Mouse (Mus musculus) C2C12 (cell line): Measurements from ENCODE around the gene Hist1h4h.

Experiments used
- CEBPB ChIP-seq: IDR thresholded peaks from one replicate; pipeline ENCODE4 v1.6.1; 2011; ENCODE audit warnings: low read depth, mild to moderate bottlenecking, control low read depth, moderate library complexity
- CTCF ChIP-seq: IDR thresholded peaks from one replicate; pipeline ENCODE4 v1.5.1; 2011; ENCODE audit not compliant: control insufficient read depth, insufficient read depth, insufficient read length
- FOSL1 ChIP-seq: IDR thresholded peaks from one replicate; pipeline ENCODE4 v1.8.0; 2011; ENCODE audit warnings: mild to moderate bottlenecking, low read length; ENCODE audit not compliant: poor library complexity, insufficient read depth, severe bottlenecking
- MAX ChIP-seq: IDR thresholded peaks from one replicate; pipeline ENCODE4 v1.6.1; 2011; ENCODE audit warnings: mild to moderate bottlenecking, control low read depth
- MYOD1 ChIP-seq: IDR thresholded peaks from one replicate; pipeline ENCODE4 v1.6.1; 2011; ENCODE audit warnings: low read depth; ENCODE audit not compliant: control insufficient read depth, insufficient read length
- MYOG ChIP-seq: IDR thresholded peaks from one replicate; pipeline ENCODE4 v1.6.1; 2011; ENCODE audit not compliant: control insufficient read depth, insufficient read length; ENCODE audit errors: extremely low read depth
- USF1 ChIP-seq: IDR thresholded peaks from one replicate; pipeline ENCODE4 v1.6.1; 2011; ENCODE audit warnings: low read depth, mild to moderate bottlenecking, control low read depth, moderate library complexity

DNA sequence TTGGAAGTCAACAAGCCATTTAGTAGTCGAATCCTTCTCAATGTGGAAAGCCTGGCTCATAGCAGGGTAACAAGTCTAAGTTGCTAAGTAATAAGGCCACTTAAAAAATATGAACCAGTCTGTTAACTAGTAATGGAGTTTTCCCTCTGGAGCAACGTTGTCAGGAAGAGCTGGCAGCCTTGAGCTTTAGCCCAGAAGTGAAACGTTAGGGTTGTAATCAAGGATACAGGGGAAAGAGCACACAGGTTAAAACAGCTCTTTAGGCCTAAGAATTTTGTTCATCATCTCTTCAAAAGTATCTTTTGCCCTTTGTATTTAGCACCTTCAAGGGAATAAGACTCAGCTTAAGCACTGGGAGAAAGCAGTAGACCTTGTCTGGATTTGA, 19.9 kb downstream of the Hist1h4h start:
- TF ChIP-seq CTCF, result no peak
- TF ChIP-seq MYOG, result no peak
- TF ChIP-seq MYOD1, result no peak
- TF ChIP-seq CEBPB, result no peak
- TF ChIP-seq MAX, result no peak
- no peak for TF ChIP-seq FOSL1
- no peak for TF ChIP-seq USF1
